Mouse (Mus musculus): ENCODE data around the gene Ddah2.

Gene Ddah2

GRCm38 (mm10) chr17:35051156-35052086 lies 7.4 kb upstream of the Ddah2 start:
- DNase-seq: peak; percentile 67 to 72

DNA sequence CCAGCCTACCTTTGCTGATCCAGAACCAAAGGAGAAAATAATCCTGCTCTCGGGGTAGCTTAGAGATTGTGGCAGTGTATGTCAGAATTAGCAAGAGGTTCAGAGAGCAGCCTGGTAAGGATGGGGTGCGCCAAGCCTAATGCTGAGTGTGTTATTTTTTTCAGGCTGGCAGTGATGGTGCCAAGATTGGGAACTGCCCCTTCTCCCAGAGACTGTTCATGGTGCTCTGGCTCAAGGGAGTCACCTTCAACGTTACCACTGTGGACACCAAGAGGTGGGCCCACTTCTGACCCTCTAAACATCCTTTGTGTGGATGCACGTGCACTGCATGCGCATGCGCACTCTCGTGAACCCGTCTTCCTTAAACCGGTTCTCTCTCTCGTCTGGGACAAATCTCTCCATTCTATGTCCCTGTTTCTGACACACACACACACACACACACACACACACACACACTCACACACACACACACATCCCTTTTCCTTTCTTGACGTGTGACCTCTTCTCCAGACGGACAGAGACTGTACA lies 6.5 kb upstream of the Ddah2 start:
- DNase-seq: no peak

- DNase-seq: no peak
Observed at GRCm38 (mm10) chr17:35055691-35056495, 2.9 kb upstream of the Ddah2 start.

DNA sequence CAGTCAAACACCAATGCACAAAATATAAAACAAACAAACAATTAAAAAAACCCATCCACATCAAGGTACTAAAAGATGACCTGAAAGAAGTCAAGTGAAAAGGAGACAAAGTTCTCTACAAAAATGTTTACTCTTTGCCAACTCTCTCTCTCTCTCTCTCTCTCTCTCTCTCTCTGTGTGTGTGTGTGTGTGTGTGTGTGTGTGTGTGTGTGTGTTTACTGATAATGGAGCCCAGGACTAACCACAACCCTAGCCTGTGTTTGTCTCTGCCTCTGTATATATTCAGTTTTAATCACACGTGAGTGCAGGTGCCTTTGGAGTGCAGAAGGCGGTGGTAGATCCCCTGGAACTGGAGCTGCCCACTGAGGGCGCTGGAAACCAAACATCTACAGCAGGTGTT lies 1.7 kb upstream of the Ddah2 start:
- no peak for DNase-seq

DNA sequence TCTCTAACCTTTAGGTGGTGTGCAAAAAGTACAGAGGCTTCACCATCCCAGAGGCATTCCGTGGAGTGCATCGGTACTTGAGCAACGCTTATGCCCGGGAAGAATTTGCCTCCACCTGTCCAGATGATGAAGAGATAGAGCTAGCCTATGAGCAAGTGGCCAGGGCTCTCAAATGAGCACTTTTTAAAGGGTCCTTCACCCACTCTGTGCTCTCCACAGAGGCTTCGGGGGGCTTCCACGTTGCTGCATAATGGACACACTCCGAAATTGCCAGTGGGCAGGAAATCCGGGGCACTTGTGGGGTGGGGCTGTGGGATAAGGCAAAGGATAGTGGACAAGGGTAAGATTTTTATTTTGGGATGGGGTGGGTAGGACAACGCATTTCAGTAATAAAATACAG lies 519 bp upstream of the Ddah2 start:
- no peak for DNase-seq

DNA sequence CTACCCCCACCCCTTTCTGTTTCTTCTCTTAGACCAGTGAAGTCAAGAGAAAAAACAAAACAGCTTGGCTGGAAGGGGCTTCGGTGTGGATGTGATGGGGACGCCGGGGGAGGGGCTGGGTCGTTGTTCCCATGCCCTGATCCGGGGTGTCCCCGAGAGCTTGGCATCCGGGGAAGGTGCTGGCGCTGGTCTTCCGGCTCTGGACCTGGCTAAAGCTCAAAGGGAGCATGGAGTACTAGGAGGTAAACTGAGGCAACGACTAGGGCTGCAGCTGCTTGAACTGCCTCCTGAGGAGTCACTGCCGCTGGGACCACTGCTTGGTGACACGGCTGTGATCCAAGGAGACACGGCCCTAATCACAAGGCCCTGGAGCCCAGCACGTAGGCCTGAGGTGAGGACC lies 1.2 kb downstream of the Ddah2 start:
- DNase-seq: no peak

DNA sequence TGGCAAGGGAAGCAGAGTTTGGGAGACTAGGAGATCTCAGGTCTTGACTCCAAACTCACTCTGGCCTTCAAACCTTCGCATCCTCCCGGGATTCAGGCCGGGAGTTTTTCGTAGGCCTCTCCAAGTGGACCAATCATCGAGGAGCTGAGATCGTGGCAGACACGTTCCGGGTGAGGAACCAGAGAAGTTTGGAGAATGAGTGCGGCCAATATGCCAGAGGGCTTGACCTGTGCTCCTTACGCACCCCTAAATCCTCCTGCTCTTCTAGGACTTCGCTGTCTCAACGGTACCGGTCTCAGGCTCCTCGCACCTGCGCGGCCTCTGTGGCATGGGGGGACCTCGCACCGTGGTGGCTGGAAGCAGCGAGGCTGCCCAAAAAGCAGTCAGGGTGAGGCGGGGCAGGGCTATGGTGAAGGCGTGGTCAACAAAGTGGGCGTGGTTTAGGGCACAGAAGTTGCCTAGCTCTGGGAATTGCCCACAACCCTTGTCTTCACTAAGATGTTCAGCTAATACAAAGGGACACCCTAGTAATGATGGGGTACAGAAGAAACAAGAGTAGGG lies 2.0 kb downstream of the Ddah2 start:
- DNase-seq: no peak

DNA sequence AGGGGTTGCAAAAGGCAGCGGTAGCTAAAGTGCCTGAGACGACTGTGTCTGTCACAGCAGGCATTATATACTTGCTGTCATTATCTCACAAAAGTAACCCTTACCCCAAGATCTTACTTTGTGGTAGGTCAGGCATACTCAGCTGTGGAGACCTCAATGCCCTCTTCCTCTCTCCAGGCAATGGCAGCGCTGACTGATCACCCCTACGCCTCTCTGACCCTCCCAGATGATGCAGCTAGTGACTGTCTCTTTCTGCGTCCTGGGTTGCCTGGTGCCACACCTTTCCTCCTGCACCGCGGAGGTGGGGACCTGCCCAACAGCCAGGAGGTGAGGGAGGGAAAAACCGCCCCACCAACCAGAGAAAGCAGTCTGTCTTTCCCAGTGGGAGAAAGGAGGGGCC lies 2.5 kb downstream of the Ddah2 start:
- DNase-seq: no peak

- no peak for DNase-seq
Observed at GRCm38 (mm10) chr17:35063466-35063865, 4.6 kb downstream of the Ddah2 start.

DNA sequence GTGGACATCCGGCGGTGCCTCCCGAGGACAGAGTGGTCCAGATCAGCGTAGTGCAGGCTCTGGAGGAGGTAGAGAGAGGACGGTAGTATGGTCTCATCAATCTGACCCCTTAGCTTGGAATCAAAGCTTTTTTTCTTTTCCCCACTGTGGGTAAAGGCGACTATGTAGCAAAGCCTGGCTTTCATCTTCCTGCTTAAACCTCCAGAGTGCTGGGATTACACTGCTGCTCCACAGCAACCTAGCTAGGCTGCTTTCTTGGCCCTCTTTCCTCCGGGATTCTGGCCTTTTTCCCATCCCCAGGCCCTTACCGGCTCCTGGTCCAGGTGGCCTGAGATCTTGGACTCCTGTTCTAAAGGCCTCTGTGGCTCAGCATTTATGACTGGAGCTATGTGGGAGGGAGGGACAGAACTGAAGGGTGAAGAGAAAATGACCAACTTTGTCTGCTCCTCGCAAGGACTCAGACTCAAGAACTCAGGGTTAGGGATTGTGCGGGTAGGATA lies 5.6 kb downstream of the Ddah2 start:
- DNase-seq: no peak

DNA sequence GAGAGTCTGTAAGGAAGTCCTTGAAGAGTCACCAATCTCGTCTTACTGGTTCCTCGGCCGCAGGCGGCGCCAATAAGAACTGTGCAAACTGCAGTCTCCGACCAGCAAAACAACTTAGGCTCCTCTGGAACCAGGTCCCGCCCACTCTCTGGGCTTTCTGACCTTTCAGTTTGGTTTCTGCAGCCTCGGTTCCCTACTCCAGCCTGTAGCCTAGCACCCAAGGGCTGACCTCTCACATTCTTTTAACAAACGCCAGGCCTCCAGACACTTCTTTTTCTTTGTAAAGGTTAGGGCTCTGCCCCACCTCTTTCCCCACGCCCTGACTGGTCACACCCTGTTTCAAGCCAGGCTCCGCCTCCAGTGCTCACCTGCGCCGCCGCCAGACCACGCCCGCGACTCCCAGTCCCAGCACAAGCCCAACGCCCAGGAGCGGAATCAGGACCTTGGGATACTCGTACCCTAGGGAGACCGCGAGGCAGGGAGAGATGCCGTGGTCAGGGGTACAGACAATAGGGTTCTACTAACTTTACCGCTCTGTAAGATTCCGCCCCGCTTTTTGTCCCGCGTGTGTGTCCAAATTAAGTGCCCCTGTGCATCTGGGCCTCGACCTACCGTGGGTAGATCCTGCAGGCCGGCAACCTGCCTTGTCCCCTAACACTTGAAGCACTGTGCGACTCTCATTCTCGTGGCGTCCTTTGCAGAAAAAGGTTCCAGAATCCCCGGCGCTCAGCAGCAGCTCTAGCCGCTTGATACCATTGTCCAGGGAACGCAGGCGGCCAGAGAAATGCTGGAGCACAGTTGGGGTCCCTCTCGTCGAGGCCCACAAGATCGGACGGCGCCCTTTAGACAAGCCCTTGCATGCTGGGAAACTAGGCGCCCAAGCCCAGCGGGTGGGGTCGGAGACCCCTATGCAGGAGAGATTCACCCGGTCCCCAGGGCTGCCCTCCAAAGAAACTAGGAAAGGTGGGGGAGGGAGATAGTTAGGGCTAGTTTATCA lies 6.4 kb downstream of the Ddah2 start, which contains the start of gene Ly6g6c:
Gene Ly6g6c (plus strand): TSS at position 438 of the 997 bp plus-strand sequence.
- DNase-seq: peak in 1 of 2 experiments; percentile 28

GRCm38 (mm10) chr17:35066084-35066483 lies 7.2 kb downstream of the Ddah2 start, which contains the start of gene Mpig6b:
Gene Mpig6b (minus strand): TSS chr17:35066184.
- no peak for DNase-seq

GRCm38 (mm10) chr17:35068213-35068914 lies 9.5 kb downstream of the Ddah2 start:
- no peak for DNase-seq

DNA sequence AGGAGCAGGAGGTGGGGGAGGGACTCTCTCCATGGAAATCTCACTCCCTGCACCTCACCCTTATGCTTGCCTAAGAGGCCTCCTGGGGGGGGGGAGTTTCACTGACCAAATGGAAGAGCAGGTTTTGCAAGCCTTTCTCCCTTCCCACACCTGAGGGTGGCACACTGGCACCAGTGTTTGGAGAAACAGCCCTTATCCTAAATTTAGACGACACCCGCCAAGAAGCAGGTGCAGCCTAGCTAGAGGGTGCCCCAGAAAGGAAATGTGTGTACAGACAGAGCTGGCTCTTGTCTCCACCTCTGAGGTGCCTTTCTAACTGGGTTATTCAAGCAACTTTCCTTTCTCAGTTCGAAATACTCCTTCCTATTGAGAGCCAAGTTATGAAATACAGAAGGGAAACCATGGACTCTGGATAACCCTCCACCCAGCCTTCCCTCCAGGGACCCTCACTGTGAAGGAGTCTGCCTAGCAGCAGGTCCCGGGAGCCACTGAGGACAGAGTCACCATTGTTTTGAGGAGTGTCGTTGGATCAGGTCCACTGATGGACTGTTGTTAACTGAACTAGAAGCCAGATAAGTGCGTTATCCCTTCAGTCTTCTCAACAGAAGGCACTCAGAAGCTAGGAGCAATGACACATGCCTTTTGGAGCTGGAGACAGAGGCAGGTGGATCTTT lies 11.9 kb downstream of the Ddah2 start:
- no peak for DNase-seq

DNA sequence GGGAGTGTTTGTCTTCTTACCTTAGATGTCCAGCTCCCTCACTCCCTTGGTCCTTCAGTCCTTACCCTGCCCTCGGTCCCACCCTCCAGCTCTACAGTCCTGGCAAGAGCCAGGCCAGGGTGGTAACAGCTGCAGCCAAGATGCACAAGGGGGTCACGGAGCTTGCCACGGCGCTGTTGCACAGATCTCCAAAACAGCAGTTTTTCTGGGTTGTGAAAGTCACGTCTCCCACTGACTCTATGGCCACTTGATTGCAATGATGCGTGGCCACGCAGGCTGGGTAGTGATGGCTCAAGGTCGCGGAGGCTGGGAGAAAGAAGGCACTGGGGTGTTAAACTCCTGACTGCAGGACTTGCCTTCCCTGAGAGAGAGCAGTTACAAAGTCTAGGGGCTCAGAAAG lies 12.6 kb downstream of the Ddah2 start:
- DNase-seq: no peak

DNA sequence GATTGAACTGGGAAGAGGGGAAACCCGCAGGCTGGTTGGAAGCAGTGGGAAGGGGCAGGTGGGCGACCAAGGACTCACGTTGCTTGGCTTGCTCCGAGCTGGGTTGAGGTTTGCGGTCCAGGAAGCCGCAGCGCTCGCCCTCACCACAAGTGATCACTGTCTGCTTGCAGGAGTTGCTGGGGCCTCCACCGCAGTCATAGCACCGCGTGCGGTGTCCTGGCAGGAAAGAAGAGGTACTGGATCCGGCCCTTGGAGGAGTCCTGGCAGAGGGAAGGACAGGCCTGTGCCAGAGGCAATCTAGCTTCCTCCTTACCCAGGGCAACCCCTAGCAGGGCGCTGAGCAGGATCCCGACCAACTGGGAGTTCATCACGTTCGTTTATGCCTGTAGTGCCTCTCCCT lies 15.3 kb downstream of the Ddah2 start:
- DNase-seq: no peak

GRCm38 (mm10) chr17:35076507-35077176 lies 17.8 kb downstream of the Ddah2 start, which contains the start of gene Ly6g6e:
Gene Ly6g6e (plus strand): TSS chr17:35076902.
- no peak for DNase-seq

GRCm38 (mm10) chr17:35077285-35077684 lies 18.4 kb downstream of the Ddah2 start:
- no peak for DNase-seq

DNA sequence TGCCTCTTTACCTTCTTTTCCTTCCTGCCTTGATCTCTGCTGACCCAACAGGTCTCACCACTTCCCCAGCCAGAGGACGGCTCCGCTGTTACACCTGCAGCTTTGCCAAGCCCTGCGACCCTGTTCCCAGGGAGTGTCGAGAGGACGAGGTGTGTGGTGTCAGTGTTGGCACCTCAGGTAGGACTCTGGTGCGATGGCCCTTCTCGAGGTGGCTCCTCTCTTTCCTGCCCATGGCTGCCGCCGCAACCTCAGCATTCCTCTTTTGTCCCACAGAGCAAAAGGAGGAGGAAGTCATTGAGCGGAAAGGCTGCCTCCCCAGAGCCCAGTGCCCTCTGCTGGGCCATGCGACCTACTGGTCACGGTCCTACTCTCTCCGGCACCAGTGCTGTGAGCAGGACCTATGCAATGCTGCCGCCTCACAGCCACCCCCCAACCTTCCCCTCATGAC lies 19.0 kb downstream of the Ddah2 start, which contains the start of gene Ly6g6d:
Gene Ly6g6d (minus strand): TSS at position 280 of the 448 bp plus-strand sequence.
- peak in 1 of 2 experiments; percentile 32 for DNase-seq
